Mouse (Mus musculus) liver, embryonic 14.5 days (tissue): ENCODE results near the gene Upf1. TPM values are rescaled to one million over a fixed set of nuclear protein-coding genes. Genes with fewer than 3 reads are reported as not detected.

Source experiments
- ATAC-seq: fragments of 200-750 bp; cut with Nextera tagmentation; 2 replicates; pipeline ENCODE4 v1.8.0; 2017; ENCODE audit warnings: moderate number of reproducible peaks, mild to moderate bottlenecking, moderate library complexity; ENCODE audit not compliant: insufficient read depth
- DNase-seq, 3 experiments: peaks; one replicate each; pipeline ENCODE4 v3.0.0-alpha.2; 2012 to 2013; ENCODE audit warnings: low read depth in 3 of 3, low spot score in 3 of 3
- H3K27ac ChIP-seq: fragments of 300-500 bp; sonication (generic); 2 replicates; pipeline ENCODE4 v1.5.1; 2014; ENCODE audit warnings: moderate library complexity, mild to moderate bottlenecking, control low read depth, inconsistent platforms
- H3K27me3 ChIP-seq: fragments of 300-500 bp; sonication (generic); 2 replicates; pipeline ENCODE4 v1.6.1; 2014; ENCODE audit warnings: mild to moderate bottlenecking, low read length, moderate library complexity; ENCODE audit not compliant: control insufficient read depth, insufficient read depth
- H3K36me3 ChIP-seq: fragments of 300-500 bp; sonication (generic); replicated peaks from 2 replicates; pipeline ENCODE4 v1.6.1; 2014; ENCODE audit warnings: low read depth; ENCODE audit not compliant: control insufficient read depth, insufficient read depth
- H3K4me1 ChIP-seq, 2 experiments: fragments of 200-500 bp in 1 of 2; fragments of 300-500 bp in 1 of 2; sonication (generic) in 1 of 2; replicated peaks; 2 replicates each; pipeline ENCODE4 v1.6.1; 2012 to 2014; ENCODE audit warnings: antibody characterized with exemption in 1 of 2, inconsistent platforms in 1 of 2, low read length in 1 of 2; ENCODE audit not compliant: control insufficient read depth in 2 of 2, insufficient read depth in 2 of 2
- H3K4me2 ChIP-seq: fragments of 300-500 bp; sonication (generic); 2 replicates; pipeline ENCODE4 v1.6.1; 2014; ENCODE audit warnings: low read depth, mild to moderate bottlenecking, control low read depth, moderate library complexity
- H3K4me3 ChIP-seq, 2 experiments: fragments of 200-500 bp in 1 of 2; fragments of 300-500 bp in 1 of 2; sonication (generic) in 1 of 2; 2 replicates each; pipeline ENCODE4 v1.5.1; 2012 to 2014; ENCODE audit warnings: low read depth in 2 of 2, low read length in 2 of 2, mild to moderate bottlenecking in 2 of 2, control low read depth in 1 of 2, inconsistent platforms in 1 of 2, moderate library complexity in 1 of 2; ENCODE audit not compliant: insufficient read depth in 1 of 2
- H3K9ac ChIP-seq: fragments of 300-500 bp; sonication (generic); replicated peaks from 2 replicates; pipeline ENCODE4 v1.6.1; 2014; ENCODE audit warnings: mild to moderate bottlenecking, control low read depth, moderate library complexity
- H3K9me3 ChIP-seq: fragments of 300-500 bp; sonication (generic); 2 replicates; pipeline ENCODE4 v1.6.1; 2016; ENCODE audit warnings: low read length, mixed read lengths; ENCODE audit not compliant: control insufficient read depth
- CTCF ChIP-seq: IDR thresholded peaks from 2 replicates; pipeline ENCODE4 v1.5.1; 2016; ENCODE audit warnings: antibody characterized with exemption, low read depth, control low read depth
- EP300 ChIP-seq: IDR thresholded peaks from 2 replicates; pipeline ENCODE4 v1.6.1; 2016; ENCODE audit warnings: antibody characterized with exemption, low read depth
- WGBS: fragments of 180-500 bp; shearing (Covaris S2); extraction: QIAGEN DNeasy Blood & Tissue Kit; methylation state at CpG from one replicate; pipeline ENCODE4 v1.1.7; 2014; ENCODE audit not compliant: insufficient replicate concordance; 5-methylcytosine and 5-hydroxymethylcytosine counted together
- polyA plus RNA-seq, 2 experiments: library from polyadenylated mRNA; depleted of rRNA in 1 of 2; stranded (reverse) in 1 of 2; unstranded in 1 of 2; fragments of >200 nt; fragmentation: Nextera tagmentation in 1 of 2; extraction: Ambion mirVana in 1 of 2; gene quantifications; 2 replicates each; pipeline versions ENCODE4 v1.2.1 to v1.2.3; 2012 to 2014

Upf1 gene
- polyA plus RNA-seq, 2 experiments: 9.3 to 14.1 TPM

- Histone ChIP-seq H3K4me1 (no peaks in the 10 kb centered on the region; a peak in 3 of 4 replicates), H3K9me3 (no peaks in the 10 kb centered on the region), H3K27ac (no peak overlapping the region), H3K4me2 (no peak overlapping the region), H3K36me3 (no peaks in the 10 kb centered on the region), H3K9ac (no peak overlapping the region), H3K27me3 (peaks cover 56% of the 10 kb centered on the region), H3K4me3 (no peak overlapping the region)
- WGBS: 47% methylated on average over 6 of the region's 6 CpGs
- ATAC-seq: no peak
- TF ChIP-seq CTCF (no peak), EP300 (no peak)
- no peak for DNase-seq
Observed at GRCm38 (mm10) chr8:70371951-70372350, 18.9 kb upstream of the Upf1 start.

- Histone ChIP-seq H3K27ac (no peak overlapping the region), H3K36me3 (no peaks in the 10 kb centered on the region), H3K4me2 (no peak overlapping the region), H3K4me1 (no peaks in the 10 kb centered on the region; a peak in 3 of 4 replicates), H3K9ac (no peak overlapping the region), H3K9me3 (no peaks in the 10 kb centered on the region), H3K27me3 (peaks cover 42% of the 10 kb centered on the region), H3K4me3 (no peak overlapping the region)
- DNase-seq (no peak), ATAC-seq (no peak)
- TF ChIP-seq CTCF (no peak), EP300 (no peak)
- 77% methylated on average over 7 of the region's 7 CpGs for WGBS
Observed at GRCm38 (mm10) chr8:70370476-70370875, 17.4 kb upstream of the Upf1 start.

GRCm38 (mm10) chr8:70366588-70366987 lies 13.5 kb upstream of the Upf1 start:
- no peak overlapping the region for H3K4me2 ChIP-seq
- H3K27me3 ChIP-seq: peaks cover 3% of the 10 kb centered on the region
- H3K9me3 ChIP-seq: no peaks in the 10 kb centered on the region
- H3K27ac ChIP-seq: no peak overlapping the region
- no peak for DNase-seq
- 62% methylated on average over 5 of the region's 5 CpGs for WGBS
- H3K4me1 ChIP-seq: peaks cover 0 to 5% of the 10 kb centered on the region in 2 experiments; a peak in 1 of 4 replicates
- TF ChIP-seq EP300 (no peak), CTCF (no peak)
- ATAC-seq: no peak
- H3K9ac ChIP-seq: no peak overlapping the region
- no peak overlapping the region for H3K4me3 ChIP-seq
- no peaks in the 10 kb centered on the region for H3K36me3 ChIP-seq

- TF ChIP-seq CTCF (no peak), EP300 (no peak)
- ATAC-seq (peak; percentile 54), DNase-seq (no peak)
- no peaks in the 10 kb centered on the region for H3K36me3 ChIP-seq
- no peaks in the 10 kb centered on the region; the same call in 1 of the 2 replicates for H3K27me3 ChIP-seq
- no peak overlapping the region for H3K4me2 ChIP-seq
- H3K27ac ChIP-seq: no peak overlapping the region
- 48% methylated on average over 5 of the region's 5 CpGs for WGBS
- H3K9ac ChIP-seq: no peak overlapping the region
- peaks cover 0 to 5% of the 10 kb centered on the region in 2 experiments; a peak in 1 of 4 replicates for H3K4me1 ChIP-seq
- H3K9me3 ChIP-seq: no peaks in the 10 kb centered on the region
- H3K4me3 ChIP-seq: no peak overlapping the region
Observed at GRCm38 (mm10) chr8:70364066-70364465, 11.0 kb upstream of the Upf1 start.

- Histone ChIP-seq H3K27ac (no peak overlapping the region), H3K27me3 (no peaks in the 10 kb centered on the region; the same call in 1 of the 2 replicates), H3K9me3 (no peaks in the 10 kb centered on the region), H3K36me3 (no peaks in the 10 kb centered on the region), H3K4me1 (peaks cover 10 to 12% of the 10 kb centered on the region in 2 experiments), H3K9ac (no peak overlapping the region), H3K4me2 (no peak overlapping the region), H3K4me3 (no peak overlapping the region)
- WGBS: 67% methylated on average over 10 of the region's 10 CpGs
- TF ChIP-seq EP300 (no peak), CTCF (no peak)
- ATAC-seq: no peak
- DNase-seq: no peak
Observed at GRCm38 (mm10) chr8:70361484-70362032, 8.5 kb upstream of the Upf1 start.
